Mouse (Mus musculus) lung, embryonic 14.5 days (tissue): ENCODE data around the gene Gm9887. TPM values are rescaled to one million over a fixed set of nuclear protein-coding genes. Genes with fewer than 3 reads are reported as not detected.
A peak's percentile ranks its signal among the peaks of the same experiment; 100 is the strongest.
"Not testable (repeated sequence)": the region's sequence is repeated elsewhere in the genome, so short reads cannot be mapped to it uniquely, and the experiment has no call there.

Experiments used
- ATAC-seq: fragments of 200-750 bp; cut with Nextera tagmentation; 2 replicates; pipeline ENCODE4 v1.8.0; 2017; ENCODE audit warnings: mild to moderate bottlenecking, moderate TSS enrichment, moderate library complexity; ENCODE audit not compliant: insufficient read depth
- DNase-seq: peaks from one replicate; pipeline ENCODE4 v3.0.0-alpha.2; 2015
- H3K27ac ChIP-seq: fragments of 300-500 bp; sonication (generic); 2 replicates; pipeline ENCODE4 v1.5.1; 2014; ENCODE audit warnings: low read depth, mild to moderate bottlenecking, moderate library complexity
- H3K27me3 ChIP-seq: fragments of 300-500 bp; sonication (generic); 2 replicates; pipeline ENCODE4 v1.6.1; 2014; ENCODE audit warnings: low read length, control low read depth; ENCODE audit not compliant: insufficient read depth
- H3K36me3 ChIP-seq: fragments of 300-500 bp; sonication (generic); 2 replicates; pipeline ENCODE4 v1.6.1; 2014; ENCODE audit warnings: control low read depth; ENCODE audit not compliant: insufficient read depth
- H3K4me1 ChIP-seq: fragments of 300-500 bp; sonication (generic); 2 replicates; pipeline ENCODE4 v1.6.1; 2014; ENCODE audit warnings: antibody characterized with exemption, control low read depth; ENCODE audit not compliant: insufficient read depth
- H3K4me2 ChIP-seq: fragments of 300-500 bp; sonication (generic); 2 replicates; pipeline ENCODE4 v1.6.1; 2014; ENCODE audit warnings: mild to moderate bottlenecking
- H3K4me3 ChIP-seq: fragments of 300-500 bp; sonication (generic); 2 replicates; pipeline ENCODE4 v1.5.1; 2014; ENCODE audit warnings: low read depth, low read length
- H3K9ac ChIP-seq: fragments of 300-500 bp; sonication (generic); 2 replicates; pipeline ENCODE4 v1.6.1; 2014
- H3K9me3 ChIP-seq: fragments of 300-500 bp; sonication (generic); 2 replicates; pipeline ENCODE4 v1.6.1; 2016; ENCODE audit warnings: low read depth, low read length, control low read depth
- CTCF ChIP-seq: IDR thresholded peaks from 2 replicates; pipeline ENCODE4 v1.5.1; 2016; ENCODE audit warnings: antibody characterized with exemption, low read depth
- WGBS: fragments of 180-500 bp; shearing (Covaris S2); extraction: QIAGEN DNeasy Blood & Tissue Kit; methylation state at CpG from one replicate; pipeline ENCODE4 v1.1.7; 2014; 5-methylcytosine and 5-hydroxymethylcytosine counted together
- polyA plus RNA-seq: library from polyadenylated mRNA; unstranded; fragments of >200 nt; fragmentation: Nextera tagmentation; extraction: Ambion mirVana; gene quantifications from 2 replicates; pipeline ENCODE4 v1.2.1, GENCODE M21; 2014

The Gm9887 gene
- polyA plus RNA-seq, 1 experiment from 2014 or later = 2.2 TPM

- Histone ChIP-seq H3K9me3 (no peaks in the 10 kb centered on the region), H3K4me2 (no peak overlapping the region), H3K36me3 (no peaks in the 10 kb centered on the region), H3K27me3 (no peaks in the 10 kb centered on the region), H3K9ac (no peak overlapping the region), H3K4me3 (no peak overlapping the region), H3K27ac (no peak overlapping the region), H3K4me1 (no peaks in the 10 kb centered on the region)
- no peak for DNase-seq
- 70% methylated on average over 6 of the region's 6 CpGs for WGBS
- ATAC-seq = no peak
- no peak for TF ChIP-seq CTCF
Measured at GRCm38 (mm10) chr12:69385542-69386280, 13.5 kb upstream of the Gm9887 start.

GRCm38 (mm10) chr12:69384606-69385005 lies 12.3 kb upstream of the Gm9887 start:
- Histone ChIP-seq H3K27ac (no peak overlapping the region), H3K27me3 (no peaks in the 10 kb centered on the region), H3K36me3 (no peaks in the 10 kb centered on the region), H3K9me3 (no peaks in the 10 kb centered on the region), H3K9ac (no peak overlapping the region), H3K4me3 (no peak overlapping the region), H3K4me1 (no peaks in the 10 kb centered on the region), H3K4me2 (no peak overlapping the region)
- TF ChIP-seq CTCF = no peak
- ATAC-seq (no peak), DNase-seq (no peak)
- WGBS = 83% methylated on average over 5 of the region's 5 CpGs

- TF ChIP-seq CTCF = no peak
- Histone ChIP-seq H3K4me2 (no peak overlapping the region), H3K27me3 (no peaks in the 10 kb centered on the region), H3K4me1 (no peaks in the 10 kb centered on the region), H3K36me3 (peaks cover 16% of the 10 kb centered on the region), H3K9ac (no peak overlapping the region), H3K27ac (no peak overlapping the region), H3K9me3 (no peaks in the 10 kb centered on the region), H3K4me3 (no peak overlapping the region)
- DNase-seq (no peak), ATAC-seq (no peak)
- 80% methylated on average over 1 of the region's 1 CpGs for WGBS
Measured at GRCm38 (mm10) chr12:69382880-69383279, 10.6 kb upstream of the Gm9887 start.

GRCm38 (mm10) chr12:69378558-69379454 lies 6.5 kb upstream of the Gm9887 start:
- H3K9ac ChIP-seq = no peak overlapping the region
- no peak for DNase-seq
- H3K27ac ChIP-seq = no peak overlapping the region
- H3K4me3 ChIP-seq = no peak overlapping the region
- no peak for ATAC-seq
- 0 out of 2 replicates have a peak, but pooled peaks cover 3% of the 10 kb centered on the region for H3K4me1 ChIP-seq
- H3K36me3 ChIP-seq = peaks cover 30% of the 10 kb centered on the region
- no peaks in the 10 kb centered on the region for H3K9me3 ChIP-seq
- no peak for TF ChIP-seq CTCF
- H3K27me3 ChIP-seq = no peaks in the 10 kb centered on the region
- 80% methylated on average over 11 of the region's 11 CpGs for WGBS
- H3K4me2 ChIP-seq = no peak overlapping the region

- ATAC-seq, H3K4me3 ChIP-seq, H3K27me3 ChIP-seq, H3K27ac ChIP-seq, H3K4me1 ChIP-seq, H3K4me2 ChIP-seq, DNase-seq, H3K9me3 ChIP-seq, H3K9ac ChIP-seq: not testable (repeated sequence)
- 94% methylated on average over 6 of the region's 6 CpGs for WGBS
- peaks cover 41% of the 10 kb centered on the region for H3K36me3 ChIP-seq
Measured at GRCm38 (mm10) chr12:69377636-69378035, 5.4 kb upstream of the Gm9887 start.

- peaks cover 41% of the 10 kb centered on the region for H3K36me3 ChIP-seq
- DNase-seq (no peak), ATAC-seq (no peak)
- WGBS = 72% methylated on average over 1 of the region's 1 CpGs
- H3K4me1 ChIP-seq = 0 out of 2 replicates have a peak, but pooled peaks cover 3% of the 10 kb centered on the region
- no peak overlapping the region for H3K9ac ChIP-seq
- no peak overlapping the region for H3K4me3 ChIP-seq
- no peaks in the 10 kb centered on the region for H3K9me3 ChIP-seq
- H3K27ac ChIP-seq = no peak overlapping the region
- no peaks in the 10 kb centered on the region for H3K27me3 ChIP-seq
- no peak for TF ChIP-seq CTCF
- H3K4me2 ChIP-seq = no peak overlapping the region
Measured at GRCm38 (mm10) chr12:69377188-69377587, 4.9 kb upstream of the Gm9887 start.

GRCm38 (mm10) chr12:69376132-69376531 lies 3.9 kb upstream of the Gm9887 start:
- WGBS = 84% methylated on average over 2 of the region's 2 CpGs
- H3K4me2 ChIP-seq = peak overlapping the region; percentile 2; the same call in 1 of the 2 replicates

More at GRCm38 (mm10) chr12:69376132-69376531, 3.9 kb upstream of the Gm9887 start:
- H3K9me3 ChIP-seq = no peaks in the 10 kb centered on the region
- no peak overlapping the region for H3K4me3 ChIP-seq
- DNase-seq (no peak), ATAC-seq (no peak)
- H3K9ac ChIP-seq = no peak overlapping the region
- no peak overlapping the region for H3K27ac ChIP-seq
- H3K36me3 ChIP-seq = peaks cover 41% of the 10 kb centered on the region
- H3K4me1 ChIP-seq = 0 out of 2 replicates have a peak, but pooled peaks cover 3% of the 10 kb centered on the region
- no peak for TF ChIP-seq CTCF
- H3K27me3 ChIP-seq = no peaks in the 10 kb centered on the region
